Mouse (Mus musculus): Measurements from ENCODE around the gene Pxk. TPM values are rescaled to one million over a fixed set of nuclear protein-coding genes. Genes with fewer than 3 reads are reported as not detected.

Pxk gene
- polyA plus RNA-seq, 1 experiment from 2014 or later, result 41.5 TPM

GRCm38 (mm10) chr14:8108047-8108446 lies 10.0 kb downstream of the Pxk start:
- Histone ChIP-seq H3K9me3 (replicated peaks) (no peaks in the 10 kb centered on the region), H3K36me3 (no peaks in the 10 kb centered on the region), H3K4me2 (replicated peaks) (no peak overlapping the region), H3K27ac (replicated peaks) (no peak overlapping the region), H3K4me3 (replicated peaks) (no peak overlapping the region), H3K4me1 (no peaks in the 10 kb centered on the region), H3K27me3 (no peaks in the 10 kb centered on the region), H3K9ac (no peak overlapping the region)
- 79% methylated on average over 4 of the region's 4 CpGs for WGBS
- ATAC-seq (ENCODE audit: insufficient number of reproducible peaks, low FRiP score, low TSS enrichment, low read depth), result no peak

DNA sequence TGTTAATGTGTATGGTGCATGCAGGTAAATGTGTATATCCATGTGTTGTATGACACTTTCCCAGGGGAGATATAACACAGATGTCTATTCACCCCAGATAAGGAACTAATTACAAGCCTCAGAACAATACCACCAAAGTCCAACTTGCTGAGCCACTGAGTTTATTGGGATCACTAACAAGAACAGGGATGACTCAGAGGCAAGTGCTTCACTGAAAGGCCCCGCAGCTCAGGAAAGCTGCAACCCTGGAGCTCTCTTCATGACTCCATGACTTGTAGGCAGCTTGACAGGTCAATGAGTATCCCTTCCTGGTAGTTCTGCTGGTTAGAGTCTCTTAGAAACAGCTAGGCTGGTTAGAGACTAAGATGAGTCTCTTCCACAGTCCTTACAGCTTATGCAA lies 11.0 kb downstream of the Pxk start:
- H3K27ac ChIP-seq (replicated peaks), result no peak overlapping the region
- WGBS, result 83% methylated on average over 1 of the region's 1 CpGs
- no peaks in the 10 kb centered on the region for H3K36me3 ChIP-seq
- H3K4me2 ChIP-seq (replicated peaks), result no peak overlapping the region
- no peaks in the 10 kb centered on the region for H3K4me1 ChIP-seq
- no peaks in the 10 kb centered on the region for H3K27me3 ChIP-seq
- ATAC-seq (ENCODE audit: insufficient number of reproducible peaks, low FRiP score, low TSS enrichment, low read depth), result no peak
- no peaks in the 10 kb centered on the region for H3K9me3 ChIP-seq (replicated peaks)
- H3K9ac ChIP-seq, result no peak overlapping the region
- H3K4me3 ChIP-seq (replicated peaks), result no peak overlapping the region

- Histone ChIP-seq H3K4me2 (replicated peaks) (no peak overlapping the region), H3K27ac (replicated peaks) (no peak overlapping the region), H3K36me3 (no peaks in the 10 kb centered on the region), H3K4me3 (replicated peaks) (no peak overlapping the region), H3K27me3 (no peaks in the 10 kb centered on the region), H3K9ac (no peak overlapping the region), H3K9me3 (replicated peaks) (no peaks in the 10 kb centered on the region), H3K4me1 (no peaks in the 10 kb centered on the region)
- 84% methylated on average over 6 of the region's 6 CpGs for whole genome bisulfite sequencing
- no peak for ATAC-seq (ENCODE audit: insufficient number of reproducible peaks, low FRiP score, low TSS enrichment, low read depth)
These were observed 13.5 kb downstream of the Pxk start for GRCm38 (mm10) chr14:8111545-8111944.

DNA sequence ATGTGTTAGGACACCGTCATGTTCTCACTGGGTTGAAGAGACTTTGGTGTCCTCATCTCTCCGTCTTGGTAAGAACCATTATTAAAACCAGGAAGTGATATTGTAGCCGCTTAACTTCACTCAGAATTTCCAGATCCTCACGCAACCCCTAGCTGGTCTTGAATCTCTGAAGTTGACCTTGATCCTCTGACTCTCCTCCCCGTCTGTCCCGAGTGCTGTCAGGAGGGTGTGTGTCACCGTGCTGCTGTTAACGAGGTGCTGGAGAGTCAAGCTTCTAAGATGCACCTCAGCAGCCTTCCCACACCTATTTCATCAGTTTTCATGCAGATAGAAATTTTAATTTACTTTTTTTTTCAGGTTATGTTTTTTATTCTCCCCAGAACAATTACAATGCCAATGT lies 14.0 kb downstream of the Pxk start:
- no peaks in the 10 kb centered on the region for H3K36me3 ChIP-seq
- H3K4me1 ChIP-seq, result no peaks in the 10 kb centered on the region
- H3K4me3 ChIP-seq (replicated peaks), result no peak overlapping the region
- H3K27ac ChIP-seq (replicated peaks), result no peak overlapping the region
- no peaks in the 10 kb centered on the region for H3K27me3 ChIP-seq
- no peak overlapping the region for H3K4me2 ChIP-seq (replicated peaks)
- 83% methylated on average over 8 of the region's 8 CpGs for WGBS
- H3K9me3 ChIP-seq (replicated peaks), result no peaks in the 10 kb centered on the region
- ATAC-seq (ENCODE audit: insufficient number of reproducible peaks, low FRiP score, low TSS enrichment, low read depth), result no peak
- H3K9ac ChIP-seq, result no peak overlapping the region

- no peak for ATAC-seq (ENCODE audit: insufficient number of reproducible peaks, low FRiP score, low TSS enrichment, low read depth)
- no peaks in the 10 kb centered on the region for H3K27me3 ChIP-seq
- H3K4me1 ChIP-seq, result no peaks in the 10 kb centered on the region
- H3K9me3 ChIP-seq (replicated peaks), result no peaks in the 10 kb centered on the region
- no peak overlapping the region for H3K9ac ChIP-seq
- no peak overlapping the region for H3K27ac ChIP-seq (replicated peaks)
- H3K36me3 ChIP-seq, result no peaks in the 10 kb centered on the region
- no peak overlapping the region for H3K4me3 ChIP-seq (replicated peaks)
- WGBS, result 85% methylated on average over 2 of the region's 2 CpGs
- no peak overlapping the region for H3K4me2 ChIP-seq (replicated peaks)
These were observed 15.6 kb downstream of the Pxk start for GRCm38 (mm10) chr14:8113616-8114015.

DNA sequence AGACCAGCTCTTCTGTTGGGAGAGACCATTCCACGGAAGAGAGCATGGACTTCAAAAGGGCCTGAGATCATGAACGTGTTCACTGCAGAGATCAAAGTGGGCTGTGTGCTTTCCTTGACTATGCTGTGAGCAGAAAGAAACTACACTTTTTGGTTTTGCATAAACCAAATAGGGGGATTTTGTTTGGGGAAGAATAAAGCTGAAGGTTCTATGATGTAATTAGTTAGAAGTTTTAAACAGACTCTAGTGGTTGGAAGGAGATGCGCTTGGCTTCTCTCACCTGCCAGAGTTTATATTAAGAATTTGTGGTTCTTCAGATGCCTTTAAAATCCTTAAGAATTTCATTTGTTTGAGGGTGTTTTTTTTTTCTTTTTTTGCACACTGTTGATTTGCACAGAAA lies 16.3 kb downstream of the Pxk start:
- Histone ChIP-seq H3K4me3 (replicated peaks) (no peak overlapping the region), H3K4me2 (replicated peaks) (no peak overlapping the region), H3K4me1 (no peaks in the 10 kb centered on the region), H3K27ac (replicated peaks) (no peak overlapping the region), H3K9me3 (replicated peaks) (no peaks in the 10 kb centered on the region), H3K27me3 (no peaks in the 10 kb centered on the region), H3K36me3 (no peaks in the 10 kb centered on the region), H3K9ac (no peak overlapping the region)
- ATAC-seq (ENCODE audit: insufficient number of reproducible peaks, low FRiP score, low TSS enrichment, low read depth), result no peak
- 47% methylated on average over 3 of the region's 3 CpGs for WGBS

- H3K4me2 ChIP-seq (replicated peaks), result no peak overlapping the region
- 86% methylated on average over 1 of the region's 1 CpGs for WGBS
- H3K27ac ChIP-seq (replicated peaks), result no peak overlapping the region
- H3K4me3 ChIP-seq (replicated peaks), result no peak overlapping the region
- no peaks in the 10 kb centered on the region for H3K9me3 ChIP-seq (replicated peaks)
- H3K36me3 ChIP-seq, result no peaks in the 10 kb centered on the region
- no peak overlapping the region for H3K9ac ChIP-seq
- H3K4me1 ChIP-seq, result no peaks in the 10 kb centered on the region
- ATAC-seq (ENCODE audit: insufficient number of reproducible peaks, low FRiP score, low TSS enrichment, low read depth), result no peak
- H3K27me3 ChIP-seq, result no peaks in the 10 kb centered on the region
These were observed 16.7 kb downstream of the Pxk start for GRCm38 (mm10) chr14:8114756-8115155.

- Histone ChIP-seq H3K27me3 (no peaks in the 10 kb centered on the region), H3K9me3 (replicated peaks) (no peaks in the 10 kb centered on the region), H3K36me3 (no peaks in the 10 kb centered on the region), H3K4me1 (no peaks in the 10 kb centered on the region), H3K27ac (replicated peaks) (no peak overlapping the region), H3K4me2 (replicated peaks) (no peak overlapping the region), H3K4me3 (replicated peaks) (no peak overlapping the region), H3K9ac (no peak overlapping the region)
- 82% methylated on average over 4 of the region's 4 CpGs for WGBS
- no peak for ATAC-seq (ENCODE audit: insufficient number of reproducible peaks, low FRiP score, low TSS enrichment, low read depth)
These were observed 17.8 kb downstream of the Pxk start for GRCm38 (mm10) chr14:8115772-8116171.

DNA sequence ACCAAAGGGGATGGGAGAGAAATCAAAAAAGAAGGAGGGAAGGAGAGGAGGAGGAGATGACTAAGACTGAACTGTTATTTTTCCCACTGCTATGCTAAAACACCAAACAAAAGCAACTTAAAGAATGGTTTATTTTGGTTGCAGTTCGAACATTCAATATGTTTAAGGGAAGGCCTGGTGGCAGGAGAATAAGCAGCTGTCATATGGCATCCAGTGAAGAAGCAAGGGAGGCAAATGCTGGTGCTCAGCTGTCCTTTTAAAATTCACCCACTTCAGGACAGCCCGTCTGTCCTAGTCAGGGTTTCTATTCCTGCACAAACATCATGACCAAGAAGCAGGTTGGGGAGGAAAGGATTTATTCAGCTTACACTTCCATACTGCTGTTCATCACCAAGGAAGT lies 19.4 kb downstream of the Pxk start:
- Histone ChIP-seq H3K9me3 (replicated peaks) (no peaks in the 10 kb centered on the region), H3K27me3 (no peaks in the 10 kb centered on the region), H3K9ac (no peak overlapping the region), H3K27ac (replicated peaks) (no peak overlapping the region), H3K4me3 (replicated peaks) (no peak overlapping the region), H3K4me1 (no peaks in the 10 kb centered on the region), H3K36me3 (0 out of 2 replicates have a peak, but pooled peaks cover 3% of the 10 kb centered on the region), H3K4me2 (replicated peaks) (no peak overlapping the region)
- WGBS, result 60% methylated on average over 2 of the region's 2 CpGs
- no peak for ATAC-seq (ENCODE audit: insufficient number of reproducible peaks, low FRiP score, low TSS enrichment, low read depth)

DNA sequence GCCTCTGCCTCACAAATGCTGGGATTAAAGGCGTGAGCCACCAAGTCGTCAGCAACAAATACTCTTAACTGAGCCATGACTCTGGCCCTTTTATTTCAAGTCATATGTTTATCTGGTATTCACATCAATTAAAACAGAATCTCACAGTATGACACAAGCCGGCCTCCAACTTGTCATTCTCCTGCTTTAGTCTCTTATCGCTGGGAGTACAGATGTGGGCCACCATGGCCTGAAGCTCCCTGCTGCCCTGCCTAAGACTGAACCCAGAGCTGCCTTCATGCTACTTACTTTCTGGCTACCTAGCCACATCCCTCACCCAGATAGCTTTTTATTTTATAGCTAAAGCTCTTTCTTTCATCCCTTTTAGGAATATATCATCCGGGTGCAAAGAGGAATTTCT lies 21.4 kb downstream of the Pxk start:
- Histone ChIP-seq H3K36me3 (peaks cover 17% of the 10 kb centered on the region), H3K4me1 (no peaks in the 10 kb centered on the region), H3K4me2 (replicated peaks) (no peak overlapping the region), H3K27me3 (no peaks in the 10 kb centered on the region), H3K4me3 (replicated peaks) (no peak overlapping the region), H3K9ac (no peak overlapping the region), H3K27ac (replicated peaks) (no peak overlapping the region), H3K9me3 (replicated peaks) (no peaks in the 10 kb centered on the region)
- ATAC-seq (ENCODE audit: insufficient number of reproducible peaks, low FRiP score, low TSS enrichment, low read depth), result no peak
- WGBS, result 87% methylated on average over 5 of the region's 5 CpGs

GRCm38 (mm10) chr14:8119904-8120303 lies 21.9 kb downstream of the Pxk start:
- no peak for ATAC-seq (ENCODE audit: insufficient number of reproducible peaks, low FRiP score, low TSS enrichment, low read depth)
- no peaks in the 10 kb centered on the region for H3K9me3 ChIP-seq (replicated peaks)
- no peaks in the 10 kb centered on the region for H3K27me3 ChIP-seq
- H3K36me3 ChIP-seq, result peaks cover 17% of the 10 kb centered on the region
- WGBS, result 76% methylated on average over 3 of the region's 3 CpGs
- no peak overlapping the region for H3K4me2 ChIP-seq (replicated peaks)
- H3K4me3 ChIP-seq (replicated peaks), result no peak overlapping the region
- H3K27ac ChIP-seq (replicated peaks), result no peak overlapping the region
- no peaks in the 10 kb centered on the region for H3K4me1 ChIP-seq
- H3K9ac ChIP-seq, result no peak overlapping the region

- no peaks in the 10 kb centered on the region for H3K9me3 ChIP-seq (replicated peaks)
- no peak for ATAC-seq (ENCODE audit: insufficient number of reproducible peaks, low FRiP score, low TSS enrichment, low read depth)
- peak overlapping the region; percentile 48; the same call in 1 of the 2 replicates for H3K27ac ChIP-seq (replicated peaks)
- H3K36me3 ChIP-seq, result peaks cover 22% of the 10 kb centered on the region
- H3K4me2 ChIP-seq (replicated peaks), result no peak overlapping the region
- no peak overlapping the region for H3K4me3 ChIP-seq (replicated peaks)
- H3K27me3 ChIP-seq, result no peaks in the 10 kb centered on the region
- WGBS, result 72% methylated on average over 7 of the region's 7 CpGs
- H3K9ac ChIP-seq, result no peak overlapping the region
- no peaks in the 10 kb centered on the region for H3K4me1 ChIP-seq
These were observed 25.1 kb downstream of the Pxk start for GRCm38 (mm10) chr14:8123141-8123540.
